Mouse (Mus musculus) E14TG2a.4 (cell line): Measurements from ENCODE around the gene Musk.

ENCODE experiments used
- CTCF ChIP-seq: conservative IDR thresholded peaks from 2 replicates; pipeline ENCODE4 v1.5.1; 2014; ENCODE audit warnings: low read length
- NANOG ChIP-seq: IDR thresholded peaks from 2 replicates; pipeline ENCODE4 v1.6.1; 2014; ENCODE audit warnings: borderline replicate concordance, low read length, mixed read lengths

DNA sequence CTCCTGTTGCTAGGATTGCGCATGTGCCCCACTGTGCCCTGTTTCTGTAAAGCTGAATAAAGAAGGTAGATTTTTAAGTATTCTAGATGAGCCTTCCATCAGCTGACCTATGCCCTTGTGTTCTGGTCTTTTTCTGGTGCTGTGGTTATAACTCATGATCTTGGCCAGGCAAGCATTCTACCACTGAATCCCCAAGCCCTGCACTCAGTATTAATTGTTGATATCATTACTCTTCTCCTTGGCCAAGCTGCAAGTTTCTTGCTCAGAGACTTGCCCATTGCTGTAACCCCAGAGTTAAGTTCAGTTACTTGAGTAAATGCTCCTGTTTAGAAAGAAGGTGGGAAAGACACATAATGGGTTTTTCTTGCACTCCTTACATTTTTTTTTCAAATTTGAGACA lies 14.8 kb upstream of the Musk start:
- TF ChIP-seq CTCF (no peak), NANOG (no peak)
